Mouse (Mus musculus) heart, adult 9 months (tissue): ENCODE results near the gene Dync1li2.

Source experiments
- DNase-seq, 2 experiments: peaks; one replicate each; pipeline ENCODE4 v3.0.0; 2022; ENCODE audit warnings: low spot score in 2 of 2

Gene Dync1li2

GRCm38 (mm10) chr8:104383296-104383695 is 59.6 kb downstream of the Dync1li2 start:
- DNase-seq, result no peak

GRCm38 (mm10) chr8:104380961-104381411 is 61.9 kb downstream of the Dync1li2 start:
- DNase-seq, result no peak

- no peak for DNase-seq
Observed at GRCm38 (mm10) chr8:104380269-104380668, 62.6 kb downstream of the Dync1li2 start.

- DNase-seq, result no peak
Observed at GRCm38 (mm10) chr8:104379301-104379836, 63.5 kb downstream of the Dync1li2 start.

- no peak for DNase-seq
Observed at GRCm38 (mm10) chr8:104376669-104377068, 66.2 kb downstream of the Dync1li2 start.

GRCm38 (mm10) chr8:104375959-104376358 is 66.9 kb downstream of the Dync1li2 start:
- no peak for DNase-seq

- DNase-seq, result peak; percentile 53 to 58
Observed at GRCm38 (mm10) chr8:104374864-104375846, 67.7 kb downstream of the Dync1li2 start.

GRCm38 (mm10) chr8:104374269-104374668 is 68.6 kb downstream of the Dync1li2 start:
- no peak for DNase-seq

- DNase-seq, result no peak
Observed at GRCm38 (mm10) chr8:104373779-104374178, 69.1 kb downstream of the Dync1li2 start.

GRCm38 (mm10) chr8:104371121-104371520 is 71.7 kb downstream of the Dync1li2 start:
- DNase-seq, result no peak

- peak; percentile 32 to 39 for DNase-seq
Observed at GRCm38 (mm10) chr8:104370071-104370470, 72.8 kb downstream of the Dync1li2 start.

GRCm38 (mm10) chr8:104369591-104369990 is 73.3 kb downstream of the Dync1li2 start:
- DNase-seq, result no peak
